Mouse (Mus musculus): Measurements from ENCODE around the gene Polr3e.

Gene Polr3e

DNA sequence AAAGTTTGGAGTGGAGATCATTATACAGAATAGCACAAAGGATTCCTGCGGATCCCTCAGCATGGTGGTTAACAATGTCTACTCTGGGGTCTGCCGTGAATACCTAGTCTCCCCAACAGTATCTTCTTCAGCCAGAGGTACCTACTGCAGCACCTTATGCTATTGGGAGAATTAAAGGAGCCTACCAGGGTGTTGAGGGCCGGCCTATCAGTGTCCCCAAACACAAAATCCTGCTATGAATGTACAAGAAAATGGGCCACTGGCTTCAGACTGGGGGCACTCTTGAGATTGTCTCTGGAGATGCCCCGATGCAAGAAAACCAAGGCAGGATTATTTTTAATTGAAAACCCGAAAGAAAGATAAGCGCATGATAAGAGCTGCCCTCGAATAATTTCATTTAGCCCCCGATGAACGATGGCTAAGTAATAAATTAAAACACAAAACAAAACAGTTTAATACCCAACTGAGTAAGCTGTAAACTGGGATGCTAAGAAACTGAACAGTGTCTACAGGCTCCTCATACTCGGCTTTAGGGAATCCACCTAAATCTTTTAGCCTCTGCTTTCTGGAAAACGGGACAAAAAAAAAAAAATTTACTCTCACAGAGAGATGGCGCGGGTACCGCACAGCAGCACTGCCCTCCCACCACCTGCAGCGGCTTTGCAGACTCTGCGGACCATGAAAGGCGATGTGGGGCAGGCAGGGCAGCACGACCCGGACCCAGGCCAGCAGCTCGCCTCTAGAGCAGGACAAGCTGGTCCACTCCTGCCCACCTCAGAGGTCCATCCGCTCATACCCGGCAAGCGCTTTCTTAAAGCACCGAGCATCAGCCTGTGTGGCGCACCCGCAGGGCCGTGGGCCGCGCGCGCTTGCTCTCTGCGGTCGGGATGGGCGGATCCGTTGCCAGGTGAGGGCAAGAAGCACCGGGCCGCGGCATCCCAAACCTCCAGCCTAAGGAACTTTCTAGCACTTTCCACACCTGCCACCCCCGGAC is 63.7 kb downstream of the Polr3e start:
- peak; percentile 39 for DNase-seq

GRCm38 (mm10) chr7:120982200-120982841 is 64.8 kb downstream of the Polr3e start, which contains the start of the genes Cdr2 and Mfsd13b:
TSS of gene Cdr2 (minus strand) at chr7:120982312.
TSS of gene Mfsd13b (plus strand) at chr7:120982509.
- peak; percentile 94 for DNase-seq

- DNase-seq, result no peak
Observed at GRCm38 (mm10) chr7:120982968-120983367, 65.4 kb downstream of the Polr3e start.

DNA sequence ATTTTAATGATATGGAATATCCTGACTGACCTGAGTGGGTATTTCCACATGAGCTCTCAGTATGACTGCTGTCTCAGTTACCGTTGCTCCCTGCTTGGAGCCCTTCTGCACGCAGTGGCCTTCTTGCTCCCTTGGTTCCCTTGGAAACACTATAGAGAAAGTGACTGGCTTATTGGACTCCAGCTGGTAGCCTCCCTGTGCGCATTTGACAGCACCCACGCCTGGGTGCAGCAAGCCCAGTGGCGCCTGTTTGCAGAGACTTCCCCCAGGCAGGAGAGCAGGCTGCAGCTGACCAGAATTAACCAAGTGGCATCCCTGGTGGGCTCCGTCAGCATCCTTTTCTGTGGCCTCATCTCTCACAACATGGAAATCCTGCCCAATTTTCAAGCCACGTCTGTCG is 73.6 kb downstream of the Polr3e start:
- no peak for DNase-seq

All from cerebellum, adult 11-12 months (tissue).